Mouse (Mus musculus): ENCODE data around the gene Arcn1. TPM values are rescaled to one million over a fixed set of nuclear protein-coding genes. Genes with fewer than 3 reads are reported as not detected.

The Arcn1 gene
- polyA plus RNA-seq (2012; rRNA removed), result 35.5 and 42.2 TPM in 2 replicates

DNA sequence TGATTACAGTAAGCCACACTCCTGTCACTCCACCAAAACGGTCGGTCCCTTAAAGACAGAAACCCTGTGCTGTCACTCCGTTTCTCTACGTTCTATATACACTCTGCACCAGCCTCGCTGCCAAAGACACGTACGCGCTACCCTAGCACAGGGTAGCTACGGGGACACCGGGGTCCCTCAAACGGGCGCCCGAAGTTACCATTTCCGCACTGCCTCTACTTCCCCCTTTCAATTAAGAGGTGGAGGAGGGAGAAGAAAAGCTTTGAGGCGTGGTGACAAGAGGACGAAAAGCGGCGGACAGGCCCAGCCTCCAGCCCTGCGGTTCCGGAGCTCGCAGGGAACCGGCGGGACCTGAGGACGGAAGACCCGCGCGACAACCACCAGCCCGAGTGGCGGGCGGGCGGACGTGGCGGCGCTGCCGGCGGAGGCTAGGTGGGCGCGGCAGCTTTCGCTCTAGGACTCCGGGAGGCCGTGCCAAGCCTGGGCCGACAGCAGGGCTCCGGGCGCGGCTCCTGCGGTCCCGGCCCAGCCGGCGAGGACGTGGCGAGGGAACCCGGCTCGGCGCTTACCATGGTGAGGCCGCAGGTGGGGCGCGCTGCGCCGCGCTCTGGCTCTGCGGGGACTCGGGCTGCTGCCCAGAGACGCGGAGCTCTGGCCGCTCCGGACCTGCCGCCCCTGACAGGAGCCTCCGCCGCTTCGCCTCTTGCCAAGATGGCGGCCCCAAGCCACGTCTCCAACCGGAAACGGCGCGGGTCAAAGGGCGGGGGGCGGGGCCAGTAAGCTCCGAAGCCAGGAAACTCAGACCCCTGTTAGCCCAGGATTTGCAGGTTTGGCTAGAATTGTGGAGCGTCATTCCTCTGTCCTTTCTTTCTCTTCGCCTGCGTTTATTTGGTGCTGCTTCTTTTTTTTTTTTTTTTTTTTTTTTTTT, at the start of gene Arcn1, which contains the start of gene Ift46:
Gene Arcn1 (minus strand): TSS at position 745 of the 928 bp plus-strand sequence.
Gene Ift46 (plus strand): TSS at position 808 of the 928 bp plus-strand sequence.

GRCm38 (mm10) chr9:44802808-44803450, 35.3 kb upstream of the Arcn1 start, which contains the start of gene Ttc36:
TSS of gene Ttc36 (minus strand) at chr9:44803072.

DNA sequence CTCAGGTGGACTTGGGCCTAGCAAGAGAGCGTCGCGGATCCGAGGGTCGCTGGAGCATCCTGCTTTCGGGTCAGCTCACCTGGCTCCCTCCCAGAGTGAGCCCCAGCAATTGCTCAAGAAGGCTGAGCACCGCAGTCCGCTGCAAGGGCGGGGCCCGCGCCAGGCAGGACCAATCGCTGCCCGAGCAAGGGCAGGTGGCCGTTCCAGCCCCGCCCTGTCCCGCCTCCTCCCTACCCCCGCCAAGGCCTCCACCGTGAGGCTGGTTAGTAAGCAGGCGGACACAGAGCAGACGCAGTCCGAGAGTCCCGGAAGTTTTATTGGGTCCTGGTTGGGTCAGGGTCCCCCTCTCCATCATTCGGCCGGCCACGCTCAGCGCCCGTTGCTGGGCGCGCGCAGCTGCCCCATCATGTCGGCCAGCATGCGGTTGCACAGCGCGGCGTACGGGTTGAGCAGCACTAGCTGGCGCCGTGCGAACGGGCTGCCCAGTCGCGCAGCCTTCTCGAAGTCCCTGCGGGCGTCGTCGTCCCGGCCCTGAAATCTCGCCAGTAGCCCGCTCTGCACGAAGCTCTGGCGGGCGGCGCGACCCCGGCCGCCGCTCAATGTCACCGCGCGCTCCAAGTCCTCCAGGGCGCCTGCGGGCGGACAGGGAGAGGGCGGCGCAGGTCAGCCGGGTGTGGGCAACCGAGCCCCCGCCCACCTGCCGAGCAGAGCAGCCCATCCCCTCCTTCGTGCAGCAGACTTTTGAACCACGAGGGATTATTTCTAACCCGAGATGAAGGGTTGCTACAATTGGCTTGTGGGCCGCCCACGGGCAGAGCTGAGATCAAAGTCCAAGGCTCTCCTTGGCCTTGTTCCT, 31.7 kb upstream of the Arcn1 start, which contains the start of gene Tmem25:
Gene Tmem25 (minus strand): TSS at position 206 of the 856 bp plus-strand sequence.

DNA sequence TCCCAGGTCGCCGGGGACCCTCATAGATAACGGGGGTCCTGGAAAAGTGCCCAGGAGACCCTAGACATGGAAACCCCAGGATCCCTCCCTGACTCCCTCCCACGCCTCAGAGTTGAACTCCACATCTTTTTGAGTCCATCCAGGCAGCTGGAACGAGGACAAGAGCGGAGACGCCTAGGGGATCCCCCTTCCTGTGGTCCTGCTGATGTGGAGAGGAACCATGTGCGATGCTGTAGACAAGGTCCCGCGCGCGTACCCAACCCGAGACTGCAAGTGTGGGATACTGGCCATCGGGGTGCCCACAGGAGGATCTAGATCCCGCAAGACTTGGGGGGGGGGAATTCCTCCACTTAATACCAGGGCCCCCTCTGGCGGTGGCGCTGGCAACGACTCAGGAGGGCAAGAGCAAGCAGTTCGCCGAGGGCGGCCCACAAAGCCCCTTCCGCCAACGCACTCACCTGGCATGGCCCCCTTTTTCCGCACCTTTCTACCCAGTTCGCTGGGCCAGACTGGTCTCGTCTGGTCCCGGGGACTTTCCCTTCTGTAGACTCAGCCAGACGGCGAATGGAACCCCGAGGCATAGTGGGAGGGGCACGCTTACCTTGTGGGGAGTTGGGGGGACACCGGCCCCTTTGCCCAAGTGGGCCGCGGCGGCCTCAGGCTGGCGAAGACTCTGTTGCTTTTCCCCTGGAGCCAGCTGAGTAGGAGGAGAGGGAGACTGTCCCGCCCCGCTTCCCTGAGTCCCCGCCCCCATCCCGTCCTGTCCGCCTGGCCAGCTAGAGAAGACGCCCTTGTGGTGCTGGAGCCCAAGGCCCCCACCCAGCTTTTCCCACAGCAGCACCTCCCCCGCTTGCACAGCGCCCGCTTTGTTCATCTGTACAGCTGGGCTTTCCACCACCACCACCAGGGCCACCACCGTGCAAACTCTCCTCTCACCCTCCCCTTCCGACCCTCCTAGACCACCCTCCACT, 32.8 kb downstream of the Arcn1 start, which contains the start of gene Phldb1:
Gene Phldb1 (minus strand): TSS at position 675 of the 971 bp plus-strand sequence.

Other genes with a start within 250 kb of the Arcn1 start
- gene Cxcr5, start 206.0 kb downstream of the Arcn1 start, polyA plus RNA-seq (2012; rRNA removed), result 0.13 and 0.69 TPM in 2 replicates
- gene Ddx6, start 163.0 kb downstream of the Arcn1 start, polyA plus RNA-seq (2012; rRNA removed), result 18.5 and 18.9 TPM in 2 replicates
- gene Treh, start 94.6 kb downstream of the Arcn1 start, polyA plus RNA-seq (2012; rRNA removed), result 0.10 TPM in 1 of 2 replicates, not detected in the other
- gene Phldb1, start 32.6 kb downstream of the Arcn1 start, polyA plus RNA-seq (2012; rRNA removed), result 119 and 125 TPM in 2 replicates
- gene Ift46, start 63 bp upstream of the Arcn1 start, polyA plus RNA-seq (2012; rRNA removed), result 44.1 and 45.7 TPM in 2 replicates
- 24.6 and 28.1 TPM in 2 replicates for gene Tmem25, start 31.5 kb upstream of the Arcn1 start, polyA plus RNA-seq (2012; rRNA removed)
- 2.0 and 5.7 TPM in 2 replicates for gene Ttc36, start 35.2 kb upstream of the Arcn1 start, polyA plus RNA-seq (2012; rRNA removed)
- gene Kmt2a, start 113.5 kb upstream of the Arcn1 start, polyA plus RNA-seq (2012; rRNA removed), result 16.8 and 25.8 TPM in 2 replicates
- 73.7 and 74.6 TPM in 2 replicates for gene Atp5l, start 152.9 kb upstream of the Arcn1 start, polyA plus RNA-seq (2012; rRNA removed)
- 5.5 and 8.3 TPM in 2 replicates for gene Ube4a, start 197.8 kb upstream of the Arcn1 start, polyA plus RNA-seq (2012; rRNA removed)
- 0.16 and 0.18 TPM in 2 replicates for gene Cd3g, start 212.6 kb upstream of the Arcn1 start, polyA plus RNA-seq (2012; rRNA removed)
- 0.24 TPM in 2 replicates for gene Cd3d, start 213.9 kb upstream of the Arcn1 start, polyA plus RNA-seq (2012; rRNA removed)
- 0.26 and 0.58 TPM in 2 replicates for gene Cd3e, start 241.8 kb upstream of the Arcn1 start, polyA plus RNA-seq (2012; rRNA removed)

Data from ovary, adult 2 months (tissue).